Mouse (Mus musculus): ENCODE data around the gene Cep57l1.

GRCm38 (mm10) chr10:41757226-41757625 lies 52.4 kb downstream of the Cep57l1 start:
- TF ChIP-seq CTCF (IDR thresholded peaks at IDR 0.05): no peak
- no peak for TF ChIP-seq EP300 (IDR thresholded peaks at IDR 0.05)

Measured in lung, postnatal 0 days (tissue).